ENCODE assay signal across 25 mouse cellular contexts in the genomic region with DNA sequence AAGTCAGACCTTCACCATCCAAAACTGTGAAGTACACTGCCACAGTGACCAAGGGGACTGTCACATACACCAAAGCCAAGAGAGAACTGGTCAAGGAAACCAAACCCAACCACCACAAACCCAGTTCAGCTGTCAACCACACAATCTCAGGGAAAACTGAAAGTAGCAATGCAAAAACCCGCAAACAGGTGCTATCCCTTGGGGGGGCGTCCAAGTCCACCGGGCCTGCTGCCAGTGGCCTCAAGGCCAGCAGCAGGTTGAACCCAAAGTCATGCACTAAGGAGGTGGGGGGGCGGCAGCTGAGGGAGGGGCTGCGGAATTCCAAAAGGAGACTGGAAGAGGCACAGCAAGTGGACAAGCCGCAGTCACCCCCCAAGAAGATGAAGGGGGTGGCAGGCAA.
"Had no signal": no experiment of that assay in that cellular context is flagged by ENCODE, and none has a peak within 500 bp of the region (broad histone marks: within the 10 kb centered on the region; RNA-seq: fewer than 3 reads in every experiment).

No protein-coding gene starts in this region.

- H3K9me3 ChIP-seq: heart, embryonic 10.5 days; heart, embryonic 12.5 days; hindbrain, embryonic 13.5 days; hindbrain, embryonic 15.5 days; kidney, embryonic 15.5 days; limb, embryonic 12.5 days; liver, embryonic 12.5 days had no signal

- H3K27me3 ChIP-seq: heart, embryonic 12.5 days; hindbrain, embryonic 13.5 days; hindbrain, embryonic 15.5 days; kidney, embryonic 15.5 days; limb, embryonic 12.5 days; liver, embryonic 12.5 days had no signal

- H3K27ac ChIP-seq: heart, embryonic 10.5 days; hindbrain, embryonic 13.5 days; hindbrain, embryonic 15.5 days; hindbrain, postnatal 0 days; kidney, embryonic 15.5 days; kidney, postnatal 0 days; limb, embryonic 12.5 days; liver, embryonic 12.5 days; liver, embryonic 14.5 days had no signal

- H3K9ac ChIP-seq: heart, embryonic 12.5 days; hindbrain, embryonic 13.5 days; hindbrain, embryonic 15.5 days; kidney, embryonic 15.5 days; limb, embryonic 12.5 days; liver, embryonic 12.5 days; liver, embryonic 14.5 days had no signal

- DNase-seq: gastrocnemius, postnatal 14 days; gastrocnemius, postnatal 36 days; heart, adult 18-20 months; heart, postnatal 10 days; heart, postnatal 36 days; kidney, adult 11 months; kidney, adult 2 months; kidney, adult 9 months; kidney, postnatal 14 days; kidney, postnatal 36 days; layer of hippocampus, adult 9-11 months; layer of hippocampus, postnatal 36 days; left cerebral cortex, postnatal 4 days; liver had no signal

- H3K4me1 ChIP-seq: liver, embryonic 12.5 days had no signal

- ATAC-seq: hindbrain, postnatal 0 days; intestine, embryonic 16.5 days; liver, embryonic 12.5 days had no signal

- H3K4me3 ChIP-seq: heart, embryonic 10.5 days; heart, embryonic 12.5 days; hindbrain, embryonic 13.5 days; hindbrain, embryonic 15.5 days; kidney, embryonic 15.5 days; limb, embryonic 12.5 days; liver, embryonic 12.5 days had no signal

- H3K4me2 ChIP-seq: heart, embryonic 12.5 days; hindbrain, embryonic 13.5 days; hindbrain, embryonic 15.5 days; kidney, embryonic 15.5 days; limb, embryonic 12.5 days; liver, embryonic 12.5 days had no signal
